Mouse (Mus musculus): ENCODE results near the gene Olfr484. TPM values are rescaled to one million over a fixed set of nuclear protein-coding genes. Genes with fewer than 3 reads are reported as not detected.
"Not testable (repeated sequence)": the region's sequence is repeated elsewhere in the genome, so short reads cannot be mapped to it uniquely, and the experiment has no call there.

The Olfr484 gene
- polyA plus RNA-seq (2016; fragmentation: Nextera tagmentation; extraction: Ambion mirVana) = not detected in 2 replicates

- Histone ChIP-seq H3K9me3 (no peaks in the 10 kb centered on the region), H3K9ac (replicated peaks) (no peak within 1 kb of the TSS), H3K4me2 (replicated peaks) (no peak within 1 kb of the TSS), H3K4me3 (no peak within 1 kb of the TSS), H3K27ac (replicated peaks) (no peak within 1 kb of the TSS), H3K4me1 (no peaks in the 10 kb centered on the region), H3K27me3 (no peaks in the 10 kb centered on the region), H3K36me3 (no peaks in the 10 kb centered on the region)
- ATAC-seq (ENCODE audit: low FRiP score, low read depth) = no peak
These were observed at the start of gene Olfr484 for GRCm38 (mm10) chr7:108127349-108127748. Olfr484 (minus strand) TSS chr7:108127449.

GRCm38 (mm10) chr7:108172642-108173041, 45.4 kb upstream of the Olfr484 start, which contains the start of gene Olfr486:
Olfr486 (minus strand) TSS chr7:108172742.
- not testable (repeated sequence) for H3K4me2 ChIP-seq (replicated peaks); H3K27me3 ChIP-seq; H3K9ac ChIP-seq (replicated peaks); H3K36me3 ChIP-seq; ATAC-seq (ENCODE audit: low FRiP score, low read depth); H3K9me3 ChIP-seq; H3K4me1 ChIP-seq; H3K4me3 ChIP-seq; H3K27ac ChIP-seq (replicated peaks)
- WGBS = 100% methylated on average over 1 of the region's 1 CpGs

GRCm38 (mm10) chr7:108159771-108160170, 32.5 kb upstream of the Olfr484 start, which contains the start of gene Olfr485:
Olfr485 (minus strand) TSS chr7:108159871.
- no peak for ATAC-seq (ENCODE audit: low FRiP score, low read depth)
- Histone ChIP-seq H3K4me3 (no peak within 1 kb of the TSS), H3K36me3 (no peaks in the 10 kb centered on the region), H3K4me1 (no peaks in the 10 kb centered on the region), H3K27me3 (no peaks in the 10 kb centered on the region), H3K9me3 (no peaks in the 10 kb centered on the region), H3K27ac (replicated peaks) (no peak within 1 kb of the TSS), H3K9ac (replicated peaks) (no peak within 1 kb of the TSS), H3K4me2 (replicated peaks) (no peak within 1 kb of the TSS)

- ATAC-seq (ENCODE audit: low FRiP score, low read depth) = no peak
- H3K4me2 ChIP-seq (replicated peaks) = no peak overlapping the region
- no peaks in the 10 kb centered on the region for H3K4me1 ChIP-seq
- H3K36me3 ChIP-seq = no peaks in the 10 kb centered on the region
- WGBS = 80% methylated on average over 1 of the region's 1 CpGs
- no peak overlapping the region for H3K27ac ChIP-seq (replicated peaks)
- H3K4me3 ChIP-seq = no peak overlapping the region
- H3K9me3 ChIP-seq = no peaks in the 10 kb centered on the region
- no peak overlapping the region for H3K9ac ChIP-seq (replicated peaks)
- no peaks in the 10 kb centered on the region for H3K27me3 ChIP-seq
These were observed 5.8 kb downstream of the Olfr484 start for GRCm38 (mm10) chr7:108121416-108121815.

- Histone ChIP-seq H3K27ac (replicated peaks) (no peak overlapping the region), H3K9me3 (no peaks in the 10 kb centered on the region)
- WGBS = 21% methylated on average over 1 of the region's 1 CpGs
These were observed 6.6 kb downstream of the Olfr484 start for GRCm38 (mm10) chr7:108120681-108121080.

GRCm38 (mm10) chr7:108100549-108100948, 26.7 kb downstream of the Olfr484 start, which contains the start of gene Olfr483:
Olfr483 (plus strand) TSS chr7:108100849.
- WGBS = 91% methylated on average over 1 of the region's 1 CpGs
- H3K27ac ChIP-seq (replicated peaks) = no peak within 1 kb of the TSS
- no peak within 1 kb of the TSS for H3K4me2 ChIP-seq (replicated peaks)
- H3K27me3 ChIP-seq = no peaks in the 10 kb centered on the region
- no peaks in the 10 kb centered on the region for H3K4me1 ChIP-seq
- H3K36me3 ChIP-seq = no peaks in the 10 kb centered on the region
- no peak for ATAC-seq (ENCODE audit: low FRiP score, low read depth)
- H3K9ac ChIP-seq (replicated peaks) = no peak within 1 kb of the TSS
- no peaks in the 10 kb centered on the region for H3K9me3 ChIP-seq
- no peak within 1 kb of the TSS for H3K4me3 ChIP-seq

More at GRCm38 (mm10) chr7:108120681-108121080, 6.6 kb downstream of the Olfr484 start:
- H3K4me3 ChIP-seq = no peak overlapping the region
- H3K4me1 ChIP-seq = no peaks in the 10 kb centered on the region
- no peaks in the 10 kb centered on the region for H3K27me3 ChIP-seq
- no peak for ATAC-seq (ENCODE audit: low FRiP score, low read depth)
- H3K4me2 ChIP-seq (replicated peaks) = no peak overlapping the region
- H3K9ac ChIP-seq (replicated peaks) = no peak overlapping the region
- H3K36me3 ChIP-seq = no peaks in the 10 kb centered on the region

- WGBS = 85% methylated on average over 1 of the region's 1 CpGs
- no peak for ATAC-seq (ENCODE audit: low FRiP score, low read depth)
These were observed 29.8 kb downstream of the Olfr484 start, which contains the start of gene Olfr482 for GRCm38 (mm10) chr7:108097486-108097885. Olfr482 (minus strand) TSS chr7:108097586.

GRCm38 (mm10) chr7:108079555-108079954, 47.7 kb downstream of the Olfr484 start, which contains the start of gene Olfr481:
Olfr481 (plus strand) TSS chr7:108079855.
- no peak for ATAC-seq (ENCODE audit: low FRiP score, low read depth)
- H3K9me3 ChIP-seq = no peaks in the 10 kb centered on the region
- H3K36me3 ChIP-seq = no peaks in the 10 kb centered on the region
- H3K4me1 ChIP-seq = no peaks in the 10 kb centered on the region
- H3K9ac ChIP-seq (replicated peaks) = no peak within 1 kb of the TSS
- no peak within 1 kb of the TSS for H3K4me3 ChIP-seq
- H3K4me2 ChIP-seq (replicated peaks) = no peak within 1 kb of the TSS
- no peaks in the 10 kb centered on the region for H3K27me3 ChIP-seq
- no peak within 1 kb of the TSS for H3K27ac ChIP-seq (replicated peaks)

More at GRCm38 (mm10) chr7:108097486-108097885, 29.8 kb downstream of the Olfr484 start, which contains the start of gene Olfr482:
- H3K4me3 ChIP-seq = no peak within 1 kb of the TSS
- no peaks in the 10 kb centered on the region for H3K36me3 ChIP-seq
- H3K4me2 ChIP-seq (replicated peaks) = no peak within 1 kb of the TSS
- no peak within 1 kb of the TSS for H3K9ac ChIP-seq (replicated peaks)
- H3K27me3 ChIP-seq = no peaks in the 10 kb centered on the region
- H3K4me1 ChIP-seq = no peaks in the 10 kb centered on the region
- H3K9me3 ChIP-seq = no peaks in the 10 kb centered on the region
- no peak within 1 kb of the TSS for H3K27ac ChIP-seq (replicated peaks)

Other genes with a start within 250 kb of the Olfr484 start
- gene Olfr472, start 229.5 kb downstream of the Olfr484 start, polyA plus RNA-seq (2016; fragmentation: Nextera tagmentation; extraction: Ambion mirVana) = not detected in 2 replicates
- gene Olfr473, start 197.0 kb downstream of the Olfr484 start, polyA plus RNA-seq (2016; fragmentation: Nextera tagmentation; extraction: Ambion mirVana) = not detected in 2 replicates
- not detected in 2 replicates for gene Olfr474, start 172.8 kb downstream of the Olfr484 start, polyA plus RNA-seq (2016; fragmentation: Nextera tagmentation; extraction: Ambion mirVana)
- gene Olfr476, start 162.6 kb downstream of the Olfr484 start, polyA plus RNA-seq (2016; fragmentation: Nextera tagmentation; extraction: Ambion mirVana) = not detected in 2 replicates
- gene Olfr477, start 140.8 kb downstream of the Olfr484 start, polyA plus RNA-seq (2016; fragmentation: Nextera tagmentation; extraction: Ambion mirVana) = not detected in 2 replicates
- not detected in 2 replicates for gene Olfr478, start 93.5 kb downstream of the Olfr484 start, polyA plus RNA-seq (2016; fragmentation: Nextera tagmentation; extraction: Ambion mirVana)
- not detected in 2 replicates for gene Olfr479, start 76.8 kb downstream of the Olfr484 start, polyA plus RNA-seq (2016; fragmentation: Nextera tagmentation; extraction: Ambion mirVana)
- not detected in 2 replicates for gene Olfr480, start 60.1 kb downstream of the Olfr484 start, polyA plus RNA-seq (2016; fragmentation: Nextera tagmentation; extraction: Ambion mirVana)
- gene Olfr481, start 47.6 kb downstream of the Olfr484 start, polyA plus RNA-seq (2016; fragmentation: Nextera tagmentation; extraction: Ambion mirVana) = not detected in 2 replicates
- gene Olfr482, start 29.9 kb downstream of the Olfr484 start, polyA plus RNA-seq (2016; fragmentation: Nextera tagmentation; extraction: Ambion mirVana) = not detected in 2 replicates
- not detected in 2 replicates for gene Olfr483, start 26.6 kb downstream of the Olfr484 start, polyA plus RNA-seq (2016; fragmentation: Nextera tagmentation; extraction: Ambion mirVana)
- 0.25 TPM in 1 of 2 replicates, not detected in the other for gene Olfr485, start 32.4 kb upstream of the Olfr484 start, polyA plus RNA-seq (2016; fragmentation: Nextera tagmentation; extraction: Ambion mirVana)
- not detected in 2 replicates for gene Olfr486, start 45.3 kb upstream of the Olfr484 start, polyA plus RNA-seq (2016; fragmentation: Nextera tagmentation; extraction: Ambion mirVana)
- gene Olfr487, start 87.2 kb upstream of the Olfr484 start, polyA plus RNA-seq (2016; fragmentation: Nextera tagmentation; extraction: Ambion mirVana) = not detected in 2 replicates
- gene Olfr488, start 130.9 kb upstream of the Olfr484 start, polyA plus RNA-seq (2016; fragmentation: Nextera tagmentation; extraction: Ambion mirVana) = not detected in 2 replicates
- gene Olfr490, start 161.5 kb upstream of the Olfr484 start, polyA plus RNA-seq (2016; fragmentation: Nextera tagmentation; extraction: Ambion mirVana) = not detected in 2 replicates
- gene Olfr491, start 186.0 kb upstream of the Olfr484 start, polyA plus RNA-seq (2016; fragmentation: Nextera tagmentation; extraction: Ambion mirVana) = not detected in 2 replicates
- not detected in 2 replicates for gene Olfr492, start 196.2 kb upstream of the Olfr484 start, polyA plus RNA-seq (2016; fragmentation: Nextera tagmentation; extraction: Ambion mirVana)
- gene Olfr493, start 219.5 kb upstream of the Olfr484 start, polyA plus RNA-seq (2016; fragmentation: Nextera tagmentation; extraction: Ambion mirVana) = not detected in 2 replicates
- not detected in 2 replicates for gene Olfr494, start 237.9 kb upstream of the Olfr484 start, polyA plus RNA-seq (2016; fragmentation: Nextera tagmentation; extraction: Ambion mirVana)